Mouse (Mus musculus) forebrain, embryonic 12.5 days (tissue): Measurements from ENCODE around the gene Prss42. TPM values are rescaled to one million over a fixed set of nuclear protein-coding genes. Genes with fewer than 3 reads are reported as not detected.

Experiments used
- ATAC-seq: fragments of 200-750 bp; cut with Nextera tagmentation; 2 replicates; pipeline ENCODE4 v1.8.0; 2017; ENCODE audit warnings: moderate TSS enrichment; ENCODE audit not compliant: low FRiP score
- H3K27ac ChIP-seq: fragments of 300-500 bp; sonication (generic); 2 replicates; pipeline ENCODE4 v1.5.1; 2016; ENCODE audit warnings: mild to moderate bottlenecking
- H3K27me3 ChIP-seq: fragments of 300-500 bp; sonication (generic); 2 replicates; pipeline ENCODE4 v1.6.1; 2016; ENCODE audit warnings: mild to moderate bottlenecking
- H3K36me3 ChIP-seq: fragments of 300-500 bp; sonication (generic); replicated peaks from 2 replicates; pipeline ENCODE4 v1.6.1; 2016; ENCODE audit warnings: mild to moderate bottlenecking
- H3K4me1 ChIP-seq: fragments of 300-500 bp; sonication (generic); 2 replicates; pipeline ENCODE4 v1.6.1; 2016
- H3K4me2 ChIP-seq: fragments of 300-500 bp; sonication (generic); 2 replicates; pipeline ENCODE4 v1.6.1; 2016; ENCODE audit warnings: mild to moderate bottlenecking, moderate library complexity
- H3K4me3 ChIP-seq: fragments of 300-500 bp; sonication (generic); replicated peaks from 2 replicates; pipeline ENCODE4 v1.5.1; 2016; ENCODE audit warnings: mild to moderate bottlenecking
- H3K9ac ChIP-seq: fragments of 300-500 bp; sonication (generic); 2 replicates; pipeline ENCODE4 v1.6.1; 2016; ENCODE audit warnings: mild to moderate bottlenecking
- H3K9me3 ChIP-seq: fragments of 300-500 bp; sonication (generic); 2 replicates; pipeline ENCODE4 v1.6.1; 2016
- WGBS: fragments of 180-500 bp; shearing (Covaris S2); methylation state at CpG from one replicate; pipeline ENCODE4 v1.1.7; 2016; 5-methylcytosine and 5-hydroxymethylcytosine counted together
- polyA plus RNA-seq: library from polyadenylated mRNA; unstranded; fragments of >200 nt; fragmentation: Nextera tagmentation; extraction: Ambion mirVana; gene quantifications from 2 replicates; pipeline ENCODE4 v1.2.1, GENCODE M21; 2016

The Prss42 gene
- not detected in 2 replicates for polyA plus RNA-seq

- no peak within 1 kb of the TSS for H3K9ac ChIP-seq
- H3K27ac ChIP-seq, result no peak within 1 kb of the TSS
- H3K4me1 ChIP-seq, result no peaks in the 10 kb centered on the region
- H3K36me3 ChIP-seq, result no peaks in the 10 kb centered on the region
- ATAC-seq, result no peak
- no peak within 1 kb of the TSS for H3K4me2 ChIP-seq
- 90% methylated on average over 14 of the region's 14 CpGs for WGBS
- no peaks in the 10 kb centered on the region for H3K9me3 ChIP-seq
- no peak within 1 kb of the TSS for H3K4me3 ChIP-seq
- no peaks in the 10 kb centered on the region for H3K27me3 ChIP-seq
Observed at GRCm38 (mm10) chr9:110797866-110798265, at the start of gene Prss42. Gene Prss42, plus strand, starts transcription at chr9:110798166.

- H3K9ac ChIP-seq, result no peak overlapping the region
- no peak overlapping the region for H3K27ac ChIP-seq
- no peaks in the 10 kb centered on the region for H3K36me3 ChIP-seq
- no peaks in the 10 kb centered on the region for H3K9me3 ChIP-seq
- ATAC-seq, result no peak
- H3K4me3 ChIP-seq, result no peak overlapping the region
- 84% methylated on average over 2 of the region's 2 CpGs for WGBS
- H3K4me1 ChIP-seq, result peaks cover 10% of the 10 kb centered on the region
- H3K27me3 ChIP-seq, result peaks cover 58% of the 10 kb centered on the region
- no peak overlapping the region for H3K4me2 ChIP-seq
Observed at GRCm38 (mm10) chr9:110748451-110748850, 49.5 kb upstream of the Prss42 start.

GRCm38 (mm10) chr9:110750404-110751187 lies 47.4 kb upstream of the Prss42 start:
- ATAC-seq, result no peak
- Histone ChIP-seq H3K4me1 (peaks cover 4% of the 10 kb centered on the region; the same call in 1 of the 2 replicates), H3K27me3 (peaks cover 37% of the 10 kb centered on the region), H3K9ac (no peak overlapping the region), H3K4me3 (no peak overlapping the region), H3K4me2 (no peak overlapping the region), H3K9me3 (no peaks in the 10 kb centered on the region), H3K36me3 (no peaks in the 10 kb centered on the region), H3K27ac (no peak overlapping the region)
- WGBS, result 57% methylated on average over 14 of the region's 14 CpGs

- WGBS, result 81% methylated on average over 5 of the region's 5 CpGs
- no peak for ATAC-seq
- Histone ChIP-seq H3K4me2 (no peak overlapping the region), H3K4me1 (peaks cover 4% of the 10 kb centered on the region; the same call in 1 of the 2 replicates), H3K9ac (no peak overlapping the region), H3K4me3 (no peak overlapping the region), H3K36me3 (no peaks in the 10 kb centered on the region), H3K27me3 (peaks cover 32% of the 10 kb centered on the region; the same call in 1 of the 2 replicates), H3K27ac (no peak overlapping the region), H3K9me3 (no peaks in the 10 kb centered on the region)
Observed at GRCm38 (mm10) chr9:110751412-110751811, 46.6 kb upstream of the Prss42 start.

GRCm38 (mm10) chr9:110752917-110753435 lies 45.0 kb upstream of the Prss42 start:
- ATAC-seq, result no peak
- H3K4me3 ChIP-seq, result no peak overlapping the region
- H3K27me3 ChIP-seq, result peaks cover 20% of the 10 kb centered on the region; the same call in 1 of the 2 replicates
- H3K9me3 ChIP-seq, result no peaks in the 10 kb centered on the region
- no peaks in the 10 kb centered on the region for H3K36me3 ChIP-seq
- no peak overlapping the region for H3K4me2 ChIP-seq
- peaks cover 4% of the 10 kb centered on the region; the same call in 1 of the 2 replicates for H3K4me1 ChIP-seq
- no peak overlapping the region for H3K9ac ChIP-seq
- WGBS, result 65% methylated on average over 4 of the region's 4 CpGs
- no peak overlapping the region for H3K27ac ChIP-seq

- Histone ChIP-seq H3K9ac (no peak overlapping the region), H3K4me2 (no peak overlapping the region), H3K27ac (no peak overlapping the region), H3K4me3 (no peak overlapping the region), H3K4me1 (peaks cover 4% of the 10 kb centered on the region; the same call in 1 of the 2 replicates), H3K36me3 (no peaks in the 10 kb centered on the region), H3K27me3 (peaks cover 16% of the 10 kb centered on the region; the same call in 1 of the 2 replicates), H3K9me3 (no peaks in the 10 kb centered on the region)
- ATAC-seq, result no peak
- 82% methylated on average over 4 of the region's 4 CpGs for WGBS
Observed at GRCm38 (mm10) chr9:110753773-110754172, 44.2 kb upstream of the Prss42 start.

- no peak overlapping the region for H3K27ac ChIP-seq
- H3K9ac ChIP-seq, result no peak overlapping the region
- no peaks in the 10 kb centered on the region for H3K4me1 ChIP-seq
- no peak overlapping the region for H3K4me3 ChIP-seq
- H3K9me3 ChIP-seq, result no peaks in the 10 kb centered on the region
- no peak overlapping the region for H3K4me2 ChIP-seq
- WGBS, result 88% methylated on average over 5 of the region's 5 CpGs
- H3K27me3 ChIP-seq, result peaks cover 4% of the 10 kb centered on the region; the same call in 1 of the 2 replicates
- H3K36me3 ChIP-seq, result no peaks in the 10 kb centered on the region
- ATAC-seq, result no peak
Observed at GRCm38 (mm10) chr9:110757816-110758215, 40.1 kb upstream of the Prss42 start.

GRCm38 (mm10) chr9:110758605-110759004 lies 39.4 kb upstream of the Prss42 start:
- no peak overlapping the region for H3K4me3 ChIP-seq

GRCm38 (mm10) chr9:110759265-110759664 lies 38.7 kb upstream of the Prss42 start:
- 60% methylated on average over 2 of the region's 2 CpGs for WGBS

More at GRCm38 (mm10) chr9:110758605-110759004, 39.4 kb upstream of the Prss42 start:
- Histone ChIP-seq H3K27ac (no peak overlapping the region), H3K4me2 (no peak overlapping the region), H3K4me1 (no peaks in the 10 kb centered on the region), H3K9me3 (no peaks in the 10 kb centered on the region), H3K9ac (no peak overlapping the region), H3K27me3 (peaks cover 5% of the 10 kb centered on the region; the same call in 1 of the 2 replicates), H3K36me3 (no peaks in the 10 kb centered on the region)
- 70% methylated on average over 8 of the region's 8 CpGs for WGBS
- no peak for ATAC-seq

GRCm38 (mm10) chr9:110760886-110761285 lies 37.1 kb upstream of the Prss42 start:
- Histone ChIP-seq H3K4me3 (no peak overlapping the region), H3K9ac (no peak overlapping the region), H3K27me3 (peaks cover 14% of the 10 kb centered on the region; the same call in 1 of the 2 replicates), H3K36me3 (no peaks in the 10 kb centered on the region), H3K4me1 (no peaks in the 10 kb centered on the region), H3K27ac (no peak overlapping the region), H3K4me2 (no peak overlapping the region), H3K9me3 (no peaks in the 10 kb centered on the region)
- no peak for ATAC-seq
- WGBS, result 86% methylated on average over 8 of the region's 8 CpGs

More at GRCm38 (mm10) chr9:110759265-110759664, 38.7 kb upstream of the Prss42 start:
- H3K4me1 ChIP-seq, result no peaks in the 10 kb centered on the region
- ATAC-seq, result no peak
- no peak overlapping the region for H3K4me3 ChIP-seq
- no peak overlapping the region for H3K27ac ChIP-seq
- H3K9ac ChIP-seq, result no peak overlapping the region
- H3K9me3 ChIP-seq, result no peaks in the 10 kb centered on the region
- H3K27me3 ChIP-seq, result peaks cover 9% of the 10 kb centered on the region; the same call in 1 of the 2 replicates
- H3K4me2 ChIP-seq, result no peak overlapping the region
- H3K36me3 ChIP-seq, result no peaks in the 10 kb centered on the region

- H3K9ac ChIP-seq, result no peak overlapping the region
- no peak overlapping the region for H3K4me2 ChIP-seq
- H3K27me3 ChIP-seq, result peaks cover 12% of the 10 kb centered on the region; the same call in 1 of the 2 replicates
- no peaks in the 10 kb centered on the region for H3K4me1 ChIP-seq
- no peaks in the 10 kb centered on the region for H3K36me3 ChIP-seq
- no peak overlapping the region for H3K4me3 ChIP-seq
- no peak for ATAC-seq
- H3K9me3 ChIP-seq, result no peaks in the 10 kb centered on the region
- WGBS, result 77% methylated on average over 10 of the region's 10 CpGs
- H3K27ac ChIP-seq, result no peak overlapping the region
Observed at GRCm38 (mm10) chr9:110762763-110763162, 35.2 kb upstream of the Prss42 start.

GRCm38 (mm10) chr9:110763405-110763804 lies 34.6 kb upstream of the Prss42 start:
- Histone ChIP-seq H3K36me3 (no peaks in the 10 kb centered on the region), H3K4me2 (no peak overlapping the region), H3K27me3 (peaks cover 12% of the 10 kb centered on the region; the same call in 1 of the 2 replicates), H3K9me3 (no peaks in the 10 kb centered on the region), H3K27ac (no peak overlapping the region), H3K4me1 (no peaks in the 10 kb centered on the region), H3K4me3 (no peak overlapping the region), H3K9ac (no peak overlapping the region)
- ATAC-seq, result no peak
- 57% methylated on average over 2 of the region's 2 CpGs for WGBS
